Mouse (Mus musculus): ENCODE data around the gene Clvs2.

Gene Clvs2

DNA sequence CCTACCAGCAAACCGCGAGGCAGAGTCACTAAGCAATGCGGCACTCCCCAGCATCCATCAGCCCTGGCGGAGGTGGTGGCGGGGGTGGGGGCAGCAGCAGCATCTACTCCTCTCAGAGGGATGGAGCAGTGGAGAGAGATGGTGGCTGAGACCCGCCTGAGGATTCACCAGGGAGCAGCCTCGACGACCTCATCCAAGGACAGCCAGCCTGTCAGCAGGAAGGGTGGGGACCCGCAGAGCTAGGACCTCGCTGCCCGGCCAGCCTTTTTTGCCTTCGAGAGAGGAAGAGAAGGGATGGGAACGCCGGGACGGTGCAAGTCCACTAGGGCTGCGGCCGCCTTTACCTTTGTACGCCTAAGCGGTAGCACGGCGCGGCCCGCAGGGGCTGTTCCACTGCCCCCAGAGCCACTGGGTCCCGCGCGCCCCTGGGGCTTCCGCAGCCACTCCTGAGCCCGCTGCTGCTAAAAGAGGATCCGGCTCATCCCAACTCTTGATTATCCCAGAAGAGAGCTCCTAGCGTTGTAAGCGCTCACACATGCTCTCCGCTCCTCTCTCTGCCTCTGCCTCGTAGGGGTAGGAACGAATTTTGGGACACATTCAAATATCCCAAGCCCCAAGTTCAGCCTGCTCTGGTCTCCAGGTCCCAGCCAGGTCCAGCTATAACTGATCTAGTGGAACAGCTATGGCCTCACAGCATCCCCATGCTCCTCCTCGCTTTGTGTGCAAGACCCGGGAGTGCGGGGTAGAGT is at the start of gene Clvs2:
Clvs2 (minus strand) TSS at position 639 of the 749 bp plus-strand sequence.
- peak; percentile 6 for DNase-seq (ENCODE audit: low spot score)

- peak; percentile 74 for DNase-seq (ENCODE audit: low spot score)
These were observed 28.6 kb upstream of the Clvs2 start for GRCm38 (mm10) chr10:33653142-33653541.

GRCm38 (mm10) chr10:33623577-33623991 is 985 bp downstream of the Clvs2 start:
- no peak for DNase-seq (ENCODE audit: low spot score)

DNA sequence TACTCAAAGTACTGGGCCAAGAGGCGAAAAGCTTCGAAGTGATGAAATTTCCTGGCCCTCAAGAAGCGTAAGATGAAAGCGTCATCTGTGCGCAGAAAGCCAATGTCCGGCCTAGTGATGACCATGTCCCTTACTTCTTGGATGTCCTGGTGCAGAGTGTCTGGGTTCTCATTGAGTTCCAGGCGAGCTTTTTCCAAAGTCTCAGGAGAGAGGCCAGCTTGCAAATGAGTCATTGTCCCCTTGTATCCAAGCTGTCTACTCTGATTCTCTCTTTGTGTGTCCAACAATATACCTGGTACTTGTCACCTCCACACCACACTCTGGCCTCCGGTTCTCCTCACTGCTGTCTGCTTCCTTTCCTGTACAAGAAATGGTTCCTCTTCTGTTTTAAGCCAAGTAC is 1.9 kb downstream of the Clvs2 start:
- DNase-seq (ENCODE audit: low spot score) = no peak

- no peak for DNase-seq (ENCODE audit: low spot score)
These were observed 8.4 kb downstream of the Clvs2 start for GRCm38 (mm10) chr10:33616207-33616606.

- DNase-seq (ENCODE audit: low spot score) = no peak
These were observed 11.4 kb downstream of the Clvs2 start for GRCm38 (mm10) chr10:33613197-33613596.

- DNase-seq (ENCODE audit: low spot score) = no peak
These were observed 31.8 kb downstream of the Clvs2 start for GRCm38 (mm10) chr10:33592732-33593131.

GRCm38 (mm10) chr10:33588800-33589199 is 35.8 kb downstream of the Clvs2 start:
- no peak for DNase-seq (ENCODE audit: low spot score)

DNA sequence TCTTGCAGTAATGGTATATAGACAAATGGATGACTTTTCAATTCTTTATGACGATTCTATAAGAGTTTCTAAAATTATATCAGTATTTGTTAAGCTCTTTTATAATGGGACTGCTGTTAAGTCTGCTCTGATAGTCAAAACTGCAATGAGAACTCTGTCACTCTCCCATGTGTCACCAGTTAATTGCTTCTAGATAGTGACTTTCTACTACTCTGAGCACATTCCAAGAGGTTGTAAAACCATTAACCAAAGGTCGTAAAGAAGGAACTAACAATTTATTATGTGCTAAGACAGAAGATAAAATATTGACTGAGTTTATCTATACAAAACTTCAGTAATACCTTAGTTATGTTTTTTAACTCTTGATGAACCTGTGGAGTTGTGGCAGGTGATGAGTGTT is 37.5 kb downstream of the Clvs2 start:
- no peak for DNase-seq (ENCODE audit: low spot score)

DNA sequence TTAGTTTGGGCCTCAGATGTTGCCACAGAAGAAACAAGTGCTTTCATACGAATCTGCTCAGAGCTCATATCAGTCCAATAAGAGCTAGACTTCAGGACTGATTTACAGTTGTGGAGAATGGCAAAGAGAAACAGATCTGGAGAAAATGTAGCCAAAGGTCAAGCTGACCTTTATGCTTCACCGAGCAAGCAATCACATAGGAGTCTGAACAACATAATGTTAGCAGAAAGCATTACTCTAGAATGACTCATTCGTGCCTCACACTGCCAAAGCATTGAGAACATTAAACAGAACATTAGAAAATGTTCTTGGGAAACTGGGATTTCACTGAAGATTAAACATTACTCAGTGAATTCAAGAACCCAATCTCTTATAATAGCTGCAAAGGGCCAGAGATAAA is 66.5 kb downstream of the Clvs2 start:
- DNase-seq (ENCODE audit: low spot score) = peak; percentile 28

- DNase-seq (ENCODE audit: low spot score) = no peak
These were observed 84.2 kb downstream of the Clvs2 start for GRCm38 (mm10) chr10:33540331-33540730.
